Mouse (Mus musculus): ENCODE results near the gene Cacng3. TPM values are rescaled to one million over a fixed set of nuclear protein-coding genes. Genes with fewer than 3 reads are reported as not detected.
A peak's percentile ranks its signal among the peaks of the same experiment; 100 is the strongest.

Gene Cacng3
- polyA plus RNA-seq, 1 experiment from 2014 or later: 0.46 TPM

DNA sequence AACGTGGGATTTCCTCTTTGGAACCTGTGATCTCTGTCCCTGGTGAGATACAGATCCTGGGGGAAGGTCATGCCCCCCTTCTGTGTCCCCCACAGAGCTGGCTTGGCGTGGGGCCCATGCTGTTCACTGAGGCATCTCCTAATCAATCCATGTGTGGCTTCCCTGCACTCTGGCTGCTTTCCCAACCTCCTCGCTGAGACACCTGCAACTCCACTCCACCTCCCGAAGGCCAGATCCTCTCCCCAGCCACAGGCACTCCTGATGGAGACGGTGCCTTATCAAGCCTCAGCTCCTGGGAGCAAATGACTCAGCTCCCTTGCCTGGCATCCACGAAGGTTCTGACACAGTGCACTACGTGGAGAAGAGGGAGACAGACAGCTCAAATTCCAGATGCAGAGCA is 58.6 kb downstream of the Cacng3 start:
- Histone ChIP-seq H3K36me3 (replicated peaks) (no peaks in the 10 kb centered on the region), H3K9me3 (no peaks in the 10 kb centered on the region), H3K4me3 (no peak overlapping the region), H3K27ac (0 out of 2 replicates have a peak overlapping the region, but pooled peaks have one; percentile 25), H3K4me1 (0 out of 2 replicates have a peak, but pooled peaks cover 5% of the 10 kb centered on the region), H3K27me3 (ENCODE audit: poor library complexity, severe bottlenecking) (no peaks in the 10 kb centered on the region)
- WGBS: 45% methylated on average over 7 of the region's 7 CpGs
- DNase-seq (ENCODE audit: extremely low spot score, low spot score): no peak

DNA sequence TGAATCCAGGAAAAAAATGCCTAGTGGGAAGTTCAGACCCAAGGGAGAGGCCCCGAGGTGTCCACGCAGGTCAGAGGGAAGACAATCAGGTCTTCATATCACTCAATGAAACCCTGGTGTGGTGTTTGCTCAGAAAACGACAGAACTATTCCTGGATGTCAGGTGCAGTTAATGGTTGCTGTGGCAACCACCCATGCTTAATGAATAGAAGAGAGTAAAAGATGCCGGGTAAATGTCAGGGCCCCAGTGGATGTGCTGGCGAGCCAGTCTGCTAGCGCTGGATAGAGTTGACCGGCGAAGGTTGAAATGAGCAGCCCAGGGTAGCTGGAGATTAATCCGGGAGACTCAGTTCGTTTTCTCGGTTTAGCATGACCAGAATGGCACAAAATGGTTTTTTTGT is 65.0 kb downstream of the Cacng3 start:
- H3K9me3 ChIP-seq: no peaks in the 10 kb centered on the region
- 66% methylated on average over 11 of the region's 11 CpGs for WGBS
- DNase-seq (ENCODE audit: extremely low spot score, low spot score): no peak
- peaks cover 16% of the 10 kb centered on the region for H3K4me1 ChIP-seq
- no peaks in the 10 kb centered on the region for H3K27me3 ChIP-seq (ENCODE audit: poor library complexity, severe bottlenecking)
- H3K4me3 ChIP-seq: no peak overlapping the region
- H3K36me3 ChIP-seq (replicated peaks): no peaks in the 10 kb centered on the region
- no peak overlapping the region for H3K27ac ChIP-seq

DNA sequence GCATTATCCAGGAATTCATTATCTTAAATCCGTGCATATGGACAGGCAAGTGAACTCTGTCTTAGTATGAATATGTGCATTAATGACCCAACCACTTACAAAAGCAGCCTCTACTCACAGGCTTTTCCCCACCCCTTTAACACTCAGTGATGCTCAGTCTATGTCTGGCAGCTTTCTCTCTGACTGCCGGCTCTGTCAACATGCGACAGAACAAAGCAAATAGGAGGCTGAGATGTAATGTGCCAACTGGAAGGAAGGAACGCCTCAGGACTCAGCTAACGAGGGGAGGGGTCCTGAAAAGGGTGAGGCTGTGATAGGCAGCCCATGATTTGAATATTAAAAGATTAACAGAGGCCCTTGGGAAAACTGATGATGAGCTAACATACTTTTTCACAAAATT is 68.2 kb downstream of the Cacng3 start:
- 55% methylated on average over 5 of the region's 5 CpGs for whole genome bisulfite sequencing
- no peaks in the 10 kb centered on the region for H3K9me3 ChIP-seq
- no peak overlapping the region for H3K27ac ChIP-seq
- DNase-seq (ENCODE audit: extremely low spot score, low spot score): no peak
- H3K4me3 ChIP-seq: no peak overlapping the region
- H3K36me3 ChIP-seq (replicated peaks): no peaks in the 10 kb centered on the region
- H3K27me3 ChIP-seq (ENCODE audit: poor library complexity, severe bottlenecking): no peaks in the 10 kb centered on the region
- peaks cover 16% of the 10 kb centered on the region for H3K4me1 ChIP-seq

DNA sequence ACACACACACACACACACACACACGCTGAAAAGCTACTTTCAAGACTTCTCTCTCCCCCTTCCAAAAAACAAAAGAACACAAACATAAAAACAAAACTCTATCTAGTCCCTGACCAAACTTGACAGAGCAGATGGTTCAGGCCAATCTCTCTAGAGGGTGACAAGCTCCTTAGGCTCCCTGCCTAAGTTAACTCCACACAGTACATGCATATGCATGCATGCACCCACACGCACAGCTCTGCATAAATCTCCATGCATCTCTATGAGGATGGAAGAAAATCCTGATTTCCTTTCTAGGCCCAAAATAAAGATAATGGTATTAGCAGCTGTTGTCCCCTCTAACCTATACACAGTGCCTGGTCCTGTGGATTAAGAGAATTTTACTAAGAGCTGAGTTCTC is 70.4 kb downstream of the Cacng3 start:
- Histone ChIP-seq H3K27ac (no peak overlapping the region), H3K4me3 (no peak overlapping the region), H3K36me3 (replicated peaks) (no peaks in the 10 kb centered on the region), H3K4me1 (peaks cover 6% of the 10 kb centered on the region; the same call in 1 of the 2 replicates), H3K27me3 (ENCODE audit: poor library complexity, severe bottlenecking) (no peaks in the 10 kb centered on the region), H3K9me3 (no peaks in the 10 kb centered on the region)
- 90% methylated on average over 2 of the region's 2 CpGs for WGBS
- DNase-seq (ENCODE audit: extremely low spot score, low spot score): no peak

DNA sequence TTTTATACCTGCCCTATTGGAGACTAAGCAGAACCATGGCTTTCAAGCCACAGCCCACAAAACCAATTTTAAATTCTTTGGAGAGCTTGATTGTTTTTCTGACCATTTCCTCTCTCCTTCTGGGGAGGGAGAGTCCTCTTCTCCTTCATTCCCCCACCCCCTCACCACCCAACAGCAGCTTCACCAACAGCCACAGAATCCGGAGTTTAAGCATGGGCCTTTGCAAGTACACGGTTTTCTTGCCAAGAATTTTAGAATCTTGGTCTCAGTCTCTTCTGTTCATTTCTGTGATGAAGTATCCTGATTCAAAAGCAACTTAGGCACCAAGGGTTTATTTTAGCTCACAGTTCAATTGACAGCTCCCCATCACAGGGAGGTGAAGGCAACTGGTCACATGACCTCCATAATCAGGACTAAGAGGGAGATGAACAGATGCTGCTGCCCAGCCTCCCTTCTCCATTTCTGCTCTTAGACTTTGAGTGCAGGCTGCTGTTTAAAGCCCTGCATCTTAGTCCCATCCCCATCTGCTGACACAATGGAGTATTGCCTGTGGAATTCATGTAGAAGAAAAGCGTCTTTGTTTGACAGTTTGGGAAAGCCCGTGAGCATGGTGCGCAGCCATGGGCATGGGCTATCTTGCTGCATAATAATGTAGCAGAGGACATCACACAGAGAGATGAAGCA is 85.8 kb downstream of the Cacng3 start:
- peaks cover 7% of the 10 kb centered on the region for H3K4me1 ChIP-seq
- no peak for DNase-seq (ENCODE audit: extremely low spot score, low spot score)
- H3K9me3 ChIP-seq: no peaks in the 10 kb centered on the region
- no peak overlapping the region for H3K4me3 ChIP-seq
- H3K27ac ChIP-seq: no peak overlapping the region
- WGBS: 82% methylated on average over 5 of the region's 5 CpGs
- H3K36me3 ChIP-seq (replicated peaks): no peaks in the 10 kb centered on the region
- no peaks in the 10 kb centered on the region for H3K27me3 ChIP-seq (ENCODE audit: poor library complexity, severe bottlenecking)

DNA sequence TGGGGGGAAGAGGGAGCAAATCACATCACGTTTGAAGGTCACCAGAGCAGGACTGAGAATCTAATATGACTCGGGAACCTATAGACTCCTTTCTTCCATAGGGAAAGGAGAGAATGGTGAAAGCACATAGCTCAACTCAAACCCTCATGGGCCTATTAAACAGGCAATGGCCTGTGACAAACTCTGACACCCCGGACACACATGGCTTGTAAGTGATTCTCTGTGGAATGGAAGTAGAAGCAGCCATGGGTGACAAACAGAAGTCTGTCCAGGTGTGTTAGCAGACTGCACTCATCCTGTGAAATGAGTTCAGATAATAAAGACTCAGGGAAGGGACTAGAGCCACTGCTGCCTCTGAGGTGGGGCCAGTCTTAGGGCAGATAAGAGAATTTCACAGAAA is 88.4 kb downstream of the Cacng3 start:
- no peaks in the 10 kb centered on the region for H3K36me3 ChIP-seq (replicated peaks)
- H3K4me1 ChIP-seq: no peaks in the 10 kb centered on the region
- peaks cover 11% of the 10 kb centered on the region; the same call in 1 of the 2 replicates for H3K9me3 ChIP-seq
- H3K27me3 ChIP-seq (ENCODE audit: poor library complexity, severe bottlenecking): no peaks in the 10 kb centered on the region
- H3K27ac ChIP-seq: no peak overlapping the region
- H3K4me3 ChIP-seq: no peak overlapping the region
- WGBS: 78% methylated on average over 3 of the region's 3 CpGs
- DNase-seq (ENCODE audit: extremely low spot score, low spot score): no peak

DNA sequence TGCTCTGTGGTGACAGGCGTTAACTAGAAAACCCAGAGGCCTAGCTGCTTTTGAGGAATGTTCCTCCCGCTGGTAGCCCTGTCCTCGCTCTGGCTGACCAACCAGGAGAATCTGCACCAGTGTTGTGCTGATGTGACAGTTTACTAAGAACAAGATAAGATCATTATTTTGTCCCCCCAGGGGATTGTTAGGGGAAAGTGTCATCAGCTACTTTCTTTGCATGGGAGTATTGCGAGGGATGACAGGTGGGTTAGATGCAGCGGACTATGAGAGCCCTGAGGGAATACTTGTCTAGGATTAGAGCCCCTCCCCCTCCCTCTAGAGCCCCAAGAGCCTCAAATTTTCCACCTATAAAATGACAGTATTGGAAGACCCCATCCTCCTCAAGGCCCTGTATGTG is 94.2 kb downstream of the Cacng3 start:
- Histone ChIP-seq H3K4me1 (no peaks in the 10 kb centered on the region), H3K9me3 (peaks cover 11% of the 10 kb centered on the region; the same call in 1 of the 2 replicates), H3K27me3 (ENCODE audit: poor library complexity, severe bottlenecking) (no peaks in the 10 kb centered on the region), H3K27ac (no peak overlapping the region), H3K4me3 (no peak overlapping the region), H3K36me3 (replicated peaks) (no peaks in the 10 kb centered on the region)
- 84% methylated on average over 5 of the region's 5 CpGs for WGBS
- no peak for DNase-seq (ENCODE audit: extremely low spot score, low spot score)

DNA sequence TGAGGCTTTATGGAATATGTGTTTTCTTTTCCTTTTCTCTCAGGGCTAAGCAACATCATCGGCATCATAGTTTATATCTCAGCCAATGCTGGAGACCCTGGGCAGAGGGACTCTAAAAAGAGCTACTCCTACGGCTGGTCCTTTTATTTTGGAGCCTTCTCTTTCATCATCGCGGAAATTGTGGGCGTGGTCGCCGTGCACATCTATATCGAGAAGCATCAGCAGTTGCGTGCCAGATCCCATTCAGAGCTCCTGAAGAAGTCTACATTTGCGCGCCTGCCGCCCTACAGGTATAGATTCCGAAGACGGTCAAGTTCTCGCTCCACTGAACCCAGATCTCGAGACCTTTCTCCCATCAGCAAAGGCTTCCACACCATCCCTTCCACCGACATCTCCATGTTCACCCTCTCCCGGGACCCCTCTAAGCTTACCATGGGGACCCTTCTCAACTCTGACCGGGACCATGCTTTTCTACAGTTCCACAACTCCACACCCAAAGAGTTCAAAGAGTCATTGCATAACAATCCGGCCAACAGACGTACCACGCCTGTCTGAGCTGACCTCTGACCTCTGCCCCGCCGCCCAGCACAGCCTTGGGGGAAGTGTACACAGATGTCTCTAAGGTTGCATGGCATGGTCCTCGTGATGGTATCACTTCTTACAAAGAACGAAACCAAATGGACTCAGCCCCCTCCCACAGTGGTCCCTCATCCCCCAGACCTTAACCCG is 98.2 kb downstream of the Cacng3 start:
- Histone ChIP-seq H3K4me3 (no peak overlapping the region), H3K27ac (no peak overlapping the region), H3K27me3 (ENCODE audit: poor library complexity, severe bottlenecking) (no peaks in the 10 kb centered on the region), H3K4me1 (no peaks in the 10 kb centered on the region), H3K9me3 (no peaks in the 10 kb centered on the region), H3K36me3 (replicated peaks) (no peaks in the 10 kb centered on the region)
- no peak for DNase-seq (ENCODE audit: extremely low spot score, low spot score)
- 91% methylated on average over 27 of the region's 27 CpGs for WGBS

DNA sequence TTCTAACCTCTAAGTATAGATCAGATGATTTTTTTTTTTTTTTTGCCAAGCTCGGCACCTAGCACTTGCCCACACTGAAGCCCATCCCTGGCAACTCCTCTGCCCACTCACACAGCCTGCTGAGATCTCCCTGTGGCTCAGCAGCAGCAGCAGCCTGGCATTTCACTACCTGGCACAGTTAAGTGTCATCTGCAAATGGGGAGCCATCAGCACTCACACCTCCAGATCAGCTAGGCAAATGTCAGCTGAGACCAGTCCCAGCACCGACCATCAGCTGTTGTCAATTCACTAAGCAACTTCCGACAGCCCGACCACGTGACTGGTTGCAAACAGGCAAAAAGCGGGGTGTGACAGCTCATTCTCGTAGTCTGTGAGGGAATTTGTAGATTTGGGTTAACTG is 109.3 kb downstream of the Cacng3 start:
- no peak overlapping the region for H3K4me3 ChIP-seq
- 80% methylated on average over 7 of the region's 7 CpGs for WGBS

DNA sequence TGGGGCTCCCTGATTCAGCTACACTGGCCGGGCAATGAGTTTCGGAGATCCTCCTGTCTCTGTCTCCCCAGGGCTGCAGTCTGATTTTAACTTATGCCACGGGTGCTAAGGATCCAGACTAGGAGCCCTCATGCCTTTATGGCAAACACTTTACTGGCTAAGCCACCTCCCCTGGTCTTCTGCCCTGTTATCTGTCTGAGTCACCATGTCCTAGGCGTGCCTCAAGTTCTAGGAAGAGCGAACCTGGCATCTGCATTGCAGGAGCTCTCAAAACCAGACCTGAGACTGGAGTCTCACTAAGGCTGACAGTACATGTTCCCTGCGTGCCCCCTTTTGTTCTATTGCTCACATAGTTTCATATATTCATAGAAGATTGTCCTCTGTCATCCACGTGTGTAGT is 119.6 kb downstream of the Cacng3 start:
- Histone ChIP-seq H3K4me3 (no peak overlapping the region), H3K27me3 (ENCODE audit: poor library complexity, severe bottlenecking) (no peaks in the 10 kb centered on the region), H3K36me3 (replicated peaks) (no peaks in the 10 kb centered on the region), H3K27ac (no peak overlapping the region), H3K9me3 (no peaks in the 10 kb centered on the region), H3K4me1 (peaks cover 6% of the 10 kb centered on the region; the same call in 1 of the 2 replicates)
- WGBS: 92% methylated on average over 7 of the region's 7 CpGs
- DNase-seq (ENCODE audit: extremely low spot score, low spot score): no peak

More for the DNA sequence above, 109.3 kb downstream of the Cacng3 start:
- no peak for DNase-seq (ENCODE audit: extremely low spot score, low spot score)
- no peaks in the 10 kb centered on the region for H3K9me3 ChIP-seq
- H3K27me3 ChIP-seq (ENCODE audit: poor library complexity, severe bottlenecking): no peaks in the 10 kb centered on the region
- H3K36me3 ChIP-seq (replicated peaks): no peaks in the 10 kb centered on the region
- no peaks in the 10 kb centered on the region for H3K4me1 ChIP-seq
- no peak overlapping the region for H3K27ac ChIP-seq

DNA sequence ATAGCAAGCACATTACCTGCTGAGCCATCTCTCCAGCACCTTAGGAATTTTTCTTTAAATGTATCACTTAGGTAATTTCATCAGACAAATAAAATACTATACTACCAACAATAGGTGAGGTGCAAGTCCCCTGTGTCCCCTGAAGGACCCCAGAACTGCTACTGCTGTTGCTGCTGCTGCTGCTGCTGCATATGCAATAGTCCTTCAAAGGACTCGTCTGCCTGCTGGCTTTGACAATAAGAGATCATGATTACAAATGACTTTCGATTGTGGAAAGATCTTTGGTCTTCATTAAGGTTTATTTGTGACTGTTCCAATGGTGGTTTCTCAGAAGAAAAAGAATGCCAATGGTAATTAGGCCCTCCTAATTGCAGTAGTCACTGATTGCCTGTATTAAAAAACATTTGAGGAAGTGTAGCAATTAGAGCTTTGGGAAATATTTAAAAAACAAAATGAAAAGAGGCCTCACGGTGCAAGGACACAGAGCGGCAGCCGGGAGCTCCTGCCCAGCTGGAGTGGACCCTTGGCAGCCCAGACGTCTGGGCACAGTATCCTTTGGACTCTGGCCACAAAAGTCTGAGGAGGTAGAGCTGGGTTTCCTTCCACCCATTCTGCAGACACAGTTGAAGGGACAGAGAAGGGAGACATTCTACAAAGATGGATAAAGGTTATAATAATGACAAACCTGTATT is 123.5 kb downstream of the Cacng3 start:
- no peak for DNase-seq (ENCODE audit: extremely low spot score, low spot score)
- H3K4me3 ChIP-seq: no peak overlapping the region
- H3K27me3 ChIP-seq (ENCODE audit: poor library complexity, severe bottlenecking): no peaks in the 10 kb centered on the region
- H3K4me1 ChIP-seq: no peaks in the 10 kb centered on the region
- H3K27ac ChIP-seq: no peak overlapping the region
- peaks cover 4% of the 10 kb centered on the region; the same call in 1 of the 2 replicates for H3K9me3 ChIP-seq
- WGBS: 67% methylated on average over 6 of the region's 6 CpGs
- no peaks in the 10 kb centered on the region for H3K36me3 ChIP-seq (replicated peaks)

DNA sequence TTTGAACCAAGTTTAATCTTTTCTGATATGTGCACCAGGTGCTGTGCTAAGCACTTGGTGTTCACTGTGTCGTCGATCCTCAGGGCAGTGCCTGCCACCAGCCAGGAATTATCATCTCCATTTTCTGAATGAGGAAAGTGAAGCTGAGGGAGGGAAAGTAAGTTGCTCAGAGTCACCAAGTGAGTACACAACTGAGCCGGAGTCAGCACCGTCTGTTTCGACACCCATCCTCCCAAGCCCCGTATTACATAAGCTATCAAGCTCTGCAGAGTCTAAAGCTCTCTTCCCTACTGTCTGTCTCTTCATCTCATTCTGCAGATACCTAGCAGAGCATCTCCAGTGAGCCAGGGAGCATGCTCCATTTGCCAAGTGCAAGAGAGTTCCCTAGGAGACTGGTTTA is 124.8 kb downstream of the Cacng3 start:
- 96% methylated on average over 6 of the region's 6 CpGs for WGBS
- no peaks in the 10 kb centered on the region for H3K4me1 ChIP-seq
- no peaks in the 10 kb centered on the region for H3K36me3 ChIP-seq (replicated peaks)
- no peaks in the 10 kb centered on the region for H3K27me3 ChIP-seq (ENCODE audit: poor library complexity, severe bottlenecking)
- no peak for DNase-seq (ENCODE audit: extremely low spot score, low spot score)
- peaks cover 4% of the 10 kb centered on the region; the same call in 1 of the 2 replicates for H3K9me3 ChIP-seq
- H3K27ac ChIP-seq: no peak overlapping the region
- H3K4me3 ChIP-seq: no peak overlapping the region

DNA sequence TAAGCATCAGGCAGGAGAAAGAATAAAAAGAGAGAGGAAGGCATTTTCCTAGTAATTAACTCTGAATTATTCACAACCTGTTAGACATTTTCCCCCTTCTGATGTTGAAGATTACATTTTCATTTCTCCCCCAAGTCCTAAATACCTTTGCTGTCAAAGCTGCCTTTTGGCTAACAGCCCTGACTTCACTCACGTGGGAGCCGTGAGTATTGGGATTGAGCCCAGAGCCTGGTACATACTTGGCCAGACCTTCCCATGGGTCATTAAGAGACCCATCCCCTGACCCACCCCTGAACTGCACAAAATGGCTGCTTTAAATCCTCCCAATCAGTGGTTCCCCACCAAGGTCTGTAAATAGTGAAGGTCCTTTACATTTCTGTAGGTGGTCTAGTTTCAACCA is 130.5 kb downstream of the Cacng3 start:
- no peaks in the 10 kb centered on the region for H3K4me1 ChIP-seq
- no peak overlapping the region for H3K27ac ChIP-seq
- no peaks in the 10 kb centered on the region for H3K36me3 ChIP-seq (replicated peaks)
- no peak overlapping the region for H3K4me3 ChIP-seq
- DNase-seq (ENCODE audit: extremely low spot score, low spot score): no peak
- H3K9me3 ChIP-seq: peaks cover 4% of the 10 kb centered on the region; the same call in 1 of the 2 replicates
- 89% methylated on average over 2 of the region's 2 CpGs for WGBS
- no peaks in the 10 kb centered on the region for H3K27me3 ChIP-seq (ENCODE audit: poor library complexity, severe bottlenecking)

Measured in forebrain, embryonic 10.5 days (tissue).